Mouse (Mus musculus): Measurements from ENCODE around the gene Olfr11.

The Olfr11 gene

GRCm38 (mm10) chr13:21642418-21642817 lies at the start of gene Olfr11:
Gene Olfr11 (minus strand): TSS chr13:21642518.
- DNase-seq (ENCODE audit: low spot score), result peak; percentile 3

- no peak for DNase-seq (ENCODE audit: low spot score)
Measured at GRCm38 (mm10) chr13:21677305-21677704, 35.0 kb upstream of the Olfr11 start, which contains the start of gene Olfr1360. Gene Olfr1360 (minus strand): TSS chr13:21677405.

GRCm38 (mm10) chr13:21663286-21663685 lies 21.0 kb upstream of the Olfr11 start, which contains the start of gene Olfr1361:
Gene Olfr1361 (minus strand): TSS chr13:21663386.
- no peak for DNase-seq (ENCODE audit: low spot score)

- no peak for DNase-seq (ENCODE audit: low spot score)
Measured at GRCm38 (mm10) chr13:21613922-21614321, 28.4 kb downstream of the Olfr11 start, which contains the start of gene Olfr1362. Gene Olfr1362 (minus strand): TSS chr13:21614022.

GRCm38 (mm10) chr13:21591618-21592017 lies 50.7 kb downstream of the Olfr11 start:
- no peak for DNase-seq (ENCODE audit: low spot score)
